Comparison of ENCODE assay signal across 21 mouse cellular contexts in genomic region chr14:20175114-20175513, GRCm38 (mm10). TPM values are rescaled to one million over a fixed set of nuclear protein-coding genes. Genes with fewer than 3 reads are reported as not detected.
A peak's percentile ranks its signal among the peaks of the same experiment; 100 is the strongest.
DNase-seq lines count a peak whose midpoint lies in the region; ATAC-seq and TF ChIP-seq lines count a peak whose summit lies in the region.
"Had no signal": no experiment of that assay in that cellular context is flagged by ENCODE, and none has a peak within 500 bp of the region (broad histone marks: within the 10 kb centered on the region; RNA-seq: fewer than 3 reads in every experiment).

No protein-coding gene starts in this region.

- no peak overlapping the region for H3K4me2 ChIP-seq in liver, embryonic 13.5 days
- H3K4me2 ChIP-seq in CH12.LX (ENCODE audit: insufficient read depth, low read depth, poor library complexity, severe bottlenecking): 0 out of 2 replicates have a peak overlapping the region, but pooled peaks have one; percentile 41
- no peak overlapping the region for H3K4me2 ChIP-seq in liver, postnatal 0 days (ENCODE audit: low read depth, low read length)
- H3K4me2 ChIP-seq: forebrain, embryonic 13.5 days; heart, embryonic 11.5 days; hindbrain, embryonic 12.5 days; hindbrain, embryonic 15.5 days had no signal

- TF ChIP-seq EP300 in CH12.LX (IDR thresholded peaks at IDR 0.05; ENCODE audit: low read length): peak; percentile 39; the same call in 1 of the 2 replicates
- no peak for TF ChIP-seq EP300 in liver, postnatal 0 days (IDR thresholded peaks at IDR 0.05; ENCODE audit: low read depth)

- no peaks in the 10 kb centered on the region for H3K9me3 ChIP-seq in liver, embryonic 13.5 days (replicated peaks)
- no peaks in the 10 kb centered on the region for H3K9me3 ChIP-seq in CH12.LX (replicated peaks; ENCODE audit: low read length)
- no peaks in the 10 kb centered on the region for H3K9me3 ChIP-seq in E14TG2a.4 (ENCODE audit: low read length)
- no peaks in the 10 kb centered on the region for H3K9me3 ChIP-seq in liver, postnatal 0 days (ENCODE audit: low read length)
- H3K9me3 ChIP-seq: forebrain, embryonic 10.5 days; forebrain, embryonic 13.5 days; hindbrain, embryonic 12.5 days; hindbrain, embryonic 15.5 days had no signal

- TF ChIP-seq POLR2A in CH12.LX (IDR thresholded peaks at IDR 0.05; ENCODE audit: low read depth, low read length): no peak

- dilution Hi-C loops in CH12.LX (cut with MboI; ENCODE audit: extremely low pct_ligation_motif_present, extremely low pct_unique_long_range_greater_than_20kb, low sequenced_read_pairs): no loop called here

- no peak overlapping the region for H3K27ac ChIP-seq in liver, embryonic 13.5 days
- H3K27ac ChIP-seq in CH12.LX (ENCODE audit: insufficient read depth, low read depth): peak overlapping the region; percentile 82
- peak overlapping the region; percentile 7; the same call in 1 of the 2 replicates for H3K27ac ChIP-seq in liver, postnatal 0 days (ENCODE audit: low read depth)
- H3K27ac ChIP-seq: forebrain, embryonic 10.5 days; forebrain, embryonic 13.5 days; hindbrain, embryonic 12.5 days; hindbrain, embryonic 15.5 days had no signal

- H3K4me1 ChIP-seq in liver, embryonic 13.5 days (replicated peaks): peaks cover 90% of the 10 kb centered on the region
- H3K4me1 ChIP-seq in CH12.LX (ENCODE audit: control insufficient read depth in 1 of 2, insufficient read depth in 2 of 2) (peaks cover 28 to 80% of the 10 kb centered on the region in 2 experiments), E14TG2a.4 (replicated peaks; ENCODE audit: low read depth, low read length) (peaks cover 95% of the 10 kb centered on the region)
- H3K4me1 ChIP-seq in liver, postnatal 0 days (ENCODE audit: insufficient read depth): peaks cover 38% of the 10 kb centered on the region

- 82% methylated on average over 7 of the region's 7 CpGs for WGBS in liver, embryonic 13.5 days (ENCODE audit: insufficient replicate concordance)
- 80% methylated on average over 7 of the region's 7 CpGs for WGBS in liver, postnatal 0 days (ENCODE audit: insufficient replicate concordance)

- H3K27me3 ChIP-seq in liver, embryonic 13.5 days: no peaks in the 10 kb centered on the region
- H3K27me3 ChIP-seq in CH12.LX (replicated peaks): no peaks in the 10 kb centered on the region
- no peaks in the 10 kb centered on the region for H3K27me3 ChIP-seq in E14TG2a.4 (ENCODE audit: insufficient read depth, low read length)
- H3K27me3 ChIP-seq in liver, postnatal 0 days (ENCODE audit: insufficient read depth, low read length): no peaks in the 10 kb centered on the region
- H3K27me3 ChIP-seq: forebrain, embryonic 13.5 days had no signal

- DNase-seq in liver, embryonic 13.5 days: no peak
- DNase-seq in liver: no peak
- no peak for DNase-seq in CH12.LX (ENCODE audit: extremely low read depth)
- no peak for DNase-seq in liver, postnatal 0 days
- no peak for DNase-seq in gastrocnemius, postnatal 25 days
- DNase-seq: adrenal gland, adult 8-10 months; adrenal gland, postnatal 25 days; cerebellum, adult 11-12 months; cerebellum, adult 8-10 months; cerebellum, postnatal 10 days; gastrocnemius, postnatal 10 days; heart, adult 11 months had no signal

- H3K4me3 ChIP-seq in liver, embryonic 13.5 days (replicated peaks): no peak overlapping the region
- H3K4me3 ChIP-seq in CH12.LX (replicated peaks in 1 of 3; ENCODE audit: low read depth in 2 of 3, low read length in 2 of 3, poor library complexity in 1 of 3) (no peak overlapping the region), E14TG2a.4 (replicated peaks; ENCODE audit: low read length) (peak overlapping the region; percentile 33)
- H3K4me3 ChIP-seq in liver, postnatal 0 days (ENCODE audit: low read depth, low read length): no peak overlapping the region
- H3K4me3 ChIP-seq: forebrain, embryonic 10.5 days; forebrain, embryonic 13.5 days; hindbrain, embryonic 12.5 days; hindbrain, embryonic 15.5 days had no signal

- no peak for ATAC-seq in liver, embryonic 13.5 days (ENCODE audit: low read depth)
- ATAC-seq in liver, postnatal 0 days: no peak
- ATAC-seq: activated CD4-positive, CD25-positive, alpha-beta regulatory T cell, adult 4 months; CD4-positive, CD25-positive, alpha-beta regulatory T cell, adult 4 months; forebrain, embryonic 13.5 days; forebrain, embryonic 16.5 days had no signal

- peaks cover 74% of the 10 kb centered on the region for H3K79me2 ChIP-seq in CH12.LX (replicated peaks; ENCODE audit: control insufficient read depth, extremely low read depth, insufficient read depth, poor library complexity, severe bottlenecking)

- in situ Hi-C loops in CH12.LX (cut with MboI; ENCODE audit: low pct_ligation_motif_present, low pct_unique_long_range_greater_than_20kb, low sequenced_read_pairs): loop anchor here (5.0 kb wide), 1 partner anchor 53 kb away; no protein-coding TSS in a partner anchor

- TF ChIP-seq CTCF in CH12.LX (conservative IDR thresholded peaks at IDR 0.05 in 1 of 2, IDR thresholded peaks at IDR 0.05 in 1 of 2; ENCODE audit: low read depth in 2 of 2, low read length in 2 of 2) (no peak), E14TG2a.4 (conservative IDR thresholded peaks at IDR 0.05; ENCODE audit: low read length) (no peak)
- no peak for TF ChIP-seq CTCF in liver, postnatal 0 days (IDR thresholded peaks at IDR 0.05; ENCODE audit: low read depth)

- peaks cover 8% of the 10 kb centered on the region for H3K36me3 ChIP-seq in liver, embryonic 13.5 days
- H3K36me3 ChIP-seq in CH12.LX (replicated peaks in 1 of 2; ENCODE audit: control insufficient read depth in 1 of 2, insufficient read depth in 1 of 2, low read length in 1 of 2) (peaks cover 0 to 17% of the 10 kb centered on the region in 2 experiments), E14TG2a.4 (ENCODE audit: insufficient read depth, low read length) (peaks cover 89% of the 10 kb centered on the region)
- H3K36me3 ChIP-seq in liver, postnatal 0 days (replicated peaks; ENCODE audit: insufficient read depth, low read length): no peaks in the 10 kb centered on the region
- H3K36me3 ChIP-seq: hindbrain, embryonic 12.5 days; hindbrain, embryonic 15.5 days had no signal

- H3K9ac ChIP-seq in liver, embryonic 13.5 days: 0 out of 2 replicates have a peak overlapping the region, but pooled peaks have one; percentile 6
- H3K9ac ChIP-seq in CH12.LX (ENCODE audit: insufficient read depth, low read depth): no peak overlapping the region
- no peak overlapping the region for H3K9ac ChIP-seq in liver, postnatal 0 days (replicated peaks)
- H3K9ac ChIP-seq: forebrain, embryonic 13.5 days; hindbrain, embryonic 12.5 days; hindbrain, embryonic 15.5 days had no signal

- TF ChIP-seq RAD21 in CH12.LX (IDR thresholded peaks at IDR 0.05; ENCODE audit: low read depth, low read length): no peak

TF ChIP-seq in CH12.LX, 34 proteins besides CTCF, POLR2A, EP300 and RAD21:
- TF ChIP-seq USF2 (conservative IDR thresholded peaks at IDR 0.05; ENCODE audit: low read depth, low read length) (no peak), KAT2A (IDR thresholded peaks at IDR 0.05; ENCODE audit: insufficient replicate concordance, low read length) (no peak), POLR2AphosphoS2 (IDR thresholded peaks at IDR 0.05; ENCODE audit: low read depth, low read length) (no peak), NRF1 (IDR thresholded peaks at IDR 0.05; ENCODE audit: low read depth, low read length) (no peak), CHD2 (IDR thresholded peaks at IDR 0.05; ENCODE audit: low read length) (0 out of 2 replicates have a peak, but pooled peaks have one; percentile 8), JUND (conservative IDR thresholded peaks at IDR 0.05; ENCODE audit: low read depth, low read length) (no peak), TCF12 (IDR thresholded peaks at IDR 0.05; ENCODE audit: low read depth, low read length) (0 out of 2 replicates have a peak, but pooled peaks have one; percentile 6), ETS1 (conservative IDR thresholded peaks at IDR 0.05; ENCODE audit: low read depth, low read length) (no peak), TBP (conservative IDR thresholded peaks at IDR 0.05; ENCODE audit: low read depth, low read length) (no peak), BHLHE40 (IDR thresholded peaks at IDR 0.05; ENCODE audit: low read depth, low read length) (no peak)

RNA-seq across cellular contexts. Expression of gene Kcnk5, which starts 6.5 kb away (rescaled TPM):
- 6.2 and 6.7 TPM in 2 replicates for polyA plus RNA-seq in liver, embryonic 13.5 days (2015; fragmentation: Nextera tagmentation; extraction: Ambion mirVana)
- 11.7 and 12.3 TPM in 2 replicates for total RNA-seq in CH12.LX (2012; rRNA removed)
- 8.7 and 9.0 TPM in 2 replicates for total RNA-seq in CH12.LX (2014; rRNA removed)
- 12.5 and 14.1 TPM in 2 replicates for polyA plus RNA-seq in CH12.LX (2012; ENCODE audit: insufficient read length, low read depth)
- polyA plus RNA-seq in liver, postnatal 0 days (2015; fragmentation: Nextera tagmentation; extraction: Ambion mirVana): 4.5 and 5.1 TPM in 2 replicates
- total RNA-seq in gastrocnemius, postnatal 25 days (2021): under 1 TPM; 0.28 to 0.70 TPM

RNA-seq across cellular contexts. Expression of gene Saysd1, which starts 36.8 kb away (rescaled TPM):
- 3.7 and 4.1 TPM in 2 replicates for polyA plus RNA-seq in liver, embryonic 13.5 days (2015; fragmentation: Nextera tagmentation; extraction: Ambion mirVana)
- total RNA-seq in CH12.LX (2012; rRNA removed) (5.9 and 6.0 TPM in 2 replicates), CH12.LX (2014; rRNA removed) (6.3 and 6.6 TPM in 2 replicates)
- 5.3 and 5.5 TPM in 2 replicates for polyA plus RNA-seq in CH12.LX (2012; ENCODE audit: insufficient read length, low read depth)
- polyA plus RNA-seq in liver, postnatal 0 days (2015; fragmentation: Nextera tagmentation; extraction: Ambion mirVana): 9.6 and 11.0 TPM in 2 replicates
- 1 to 10 TPM; 2.0 to 3.0 TPM for total RNA-seq in gastrocnemius, postnatal 25 days (2021)
